Mouse (Mus musculus) embryonic facial prominence, embryonic 10.5 days (tissue): ENCODE results near the gene Tspear. TPM values are rescaled to one million over a fixed set of nuclear protein-coding genes. Genes with fewer than 3 reads are reported as not detected.

Experiments
- DNase-seq: peaks from one replicate; pipeline ENCODE4 v3.0.0-alpha.2; 2017; ENCODE audit warnings: low spot score
- H3K27ac ChIP-seq: fragments of 300-500 bp; sonication (generic); replicated peaks from 2 replicates; pipeline ENCODE4 v1.5.1; 2016; ENCODE audit warnings: mild to moderate bottlenecking
- H3K27me3 ChIP-seq: fragments of 300-500 bp; sonication (generic); replicated peaks from 2 replicates; pipeline ENCODE4 v1.6.1; 2016; ENCODE audit warnings: low read depth, mild to moderate bottlenecking; ENCODE audit not compliant: poor library complexity, severe bottlenecking
- H3K36me3 ChIP-seq: fragments of 300-500 bp; sonication (generic); replicated peaks from 2 replicates; pipeline ENCODE4 v1.6.1; 2016; ENCODE audit warnings: mild to moderate bottlenecking, moderate library complexity
- H3K4me1 ChIP-seq: fragments of 300-500 bp; sonication (generic); 2 replicates; pipeline ENCODE4 v1.6.1; 2016
- H3K4me3 ChIP-seq: fragments of 300-500 bp; sonication (generic); 2 replicates; pipeline ENCODE4 v1.5.1; 2016; ENCODE audit warnings: mild to moderate bottlenecking, moderate library complexity
- H3K9me3 ChIP-seq: fragments of 300-500 bp; sonication (generic); 2 replicates; pipeline ENCODE4 v1.6.1; 2016; ENCODE audit warnings: mild to moderate bottlenecking
- WGBS: fragments of 180-500 bp; shearing (Covaris S2); methylation state at CpG from one replicate; pipeline ENCODE4 v1.1.7; 2016; 5-methylcytosine and 5-hydroxymethylcytosine counted together
- polyA plus RNA-seq: library from polyadenylated mRNA; unstranded; fragments of >200 nt; fragmentation: Nextera tagmentation; extraction: Ambion mirVana; gene quantifications from 2 replicates; pipeline ENCODE4 v1.2.1, GENCODE M21; 2016

Gene Tspear
- polyA plus RNA-seq, 1 experiment from 2014 or later, result 0.97 TPM

DNA sequence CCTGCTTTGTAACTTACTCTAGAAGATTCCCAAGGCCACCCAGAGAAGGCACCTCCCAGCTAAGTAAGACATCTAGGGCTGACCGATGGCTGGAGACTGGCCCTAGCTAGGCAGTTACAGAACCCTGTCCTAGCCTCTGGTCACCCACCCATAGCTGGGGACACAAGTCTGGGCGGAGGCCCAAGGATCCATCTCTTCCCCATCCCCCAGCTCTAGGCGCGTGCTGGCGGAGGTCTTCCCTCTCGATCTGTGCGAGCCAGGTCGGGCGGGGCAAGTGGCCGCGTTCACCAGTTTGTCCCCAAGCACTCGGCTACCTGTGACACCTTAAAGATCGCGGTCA is 215.5 kb downstream of the Tspear start:
- Histone ChIP-seq H3K36me3 (no peaks in the 10 kb centered on the region), H3K4me3 (peak overlapping the region; percentile 77), H3K27me3 (peaks cover 25% of the 10 kb centered on the region), H3K4me1 (peaks cover 23% of the 10 kb centered on the region), H3K27ac (peak overlapping the region; percentile 81), H3K9me3 (no peaks in the 10 kb centered on the region)
- 3% methylated on average over 14 of the region's 14 CpGs for WGBS
- DNase-seq, result no peak

DNA sequence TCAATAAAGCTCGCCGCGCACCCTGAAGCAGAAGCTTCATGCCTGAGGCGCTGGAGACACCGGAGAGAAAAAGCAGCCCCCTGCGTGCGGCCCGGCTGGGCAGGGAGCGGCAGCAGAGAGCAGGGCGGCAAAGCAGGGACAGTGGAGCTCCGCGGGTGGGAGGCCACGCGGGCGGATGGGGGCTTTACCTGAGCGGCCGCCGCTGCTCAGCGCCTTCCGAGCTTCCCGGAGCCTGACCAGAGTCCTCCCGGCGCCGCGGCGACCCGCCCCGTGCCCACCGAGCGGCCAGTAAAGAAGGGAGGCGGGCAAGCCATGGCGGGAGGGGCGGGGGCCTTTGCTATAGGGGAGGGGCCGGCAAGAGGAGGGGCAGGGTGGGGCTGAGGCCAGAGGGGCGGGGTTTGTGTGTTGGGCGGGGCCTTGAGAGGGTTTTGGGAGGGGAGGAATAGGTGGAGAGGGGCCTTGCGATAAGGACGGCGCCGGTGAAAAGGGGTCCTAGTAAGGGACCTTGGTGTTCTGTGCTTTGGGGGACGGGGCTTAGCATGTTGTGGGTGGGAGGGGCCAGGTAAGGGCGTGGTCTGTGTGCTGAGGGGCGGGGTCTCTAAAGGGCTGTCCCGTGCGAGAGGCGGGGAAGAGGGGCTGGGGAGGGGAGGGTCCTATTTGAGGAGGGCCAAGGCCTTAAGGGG is 216.0 kb downstream of the Tspear start, which contains the start of gene Lrrc3:
Lrrc3 (minus strand) TSS at position 326 of the 683 bp plus-strand sequence.
- H3K36me3 ChIP-seq, result no peaks in the 10 kb centered on the region
- peak; percentile 88 for DNase-seq
- peak within 1 kb of the TSS; percentile 77 for H3K4me3 ChIP-seq
- H3K27ac ChIP-seq, result peak within 1 kb of the TSS; percentile 81
- H3K4me1 ChIP-seq, result peaks cover 23% of the 10 kb centered on the region
- under 1% methylated on average over 46 of the region's 46 CpGs for WGBS
- peaks cover 25% of the 10 kb centered on the region for H3K27me3 ChIP-seq
- H3K9me3 ChIP-seq, result no peaks in the 10 kb centered on the region

DNA sequence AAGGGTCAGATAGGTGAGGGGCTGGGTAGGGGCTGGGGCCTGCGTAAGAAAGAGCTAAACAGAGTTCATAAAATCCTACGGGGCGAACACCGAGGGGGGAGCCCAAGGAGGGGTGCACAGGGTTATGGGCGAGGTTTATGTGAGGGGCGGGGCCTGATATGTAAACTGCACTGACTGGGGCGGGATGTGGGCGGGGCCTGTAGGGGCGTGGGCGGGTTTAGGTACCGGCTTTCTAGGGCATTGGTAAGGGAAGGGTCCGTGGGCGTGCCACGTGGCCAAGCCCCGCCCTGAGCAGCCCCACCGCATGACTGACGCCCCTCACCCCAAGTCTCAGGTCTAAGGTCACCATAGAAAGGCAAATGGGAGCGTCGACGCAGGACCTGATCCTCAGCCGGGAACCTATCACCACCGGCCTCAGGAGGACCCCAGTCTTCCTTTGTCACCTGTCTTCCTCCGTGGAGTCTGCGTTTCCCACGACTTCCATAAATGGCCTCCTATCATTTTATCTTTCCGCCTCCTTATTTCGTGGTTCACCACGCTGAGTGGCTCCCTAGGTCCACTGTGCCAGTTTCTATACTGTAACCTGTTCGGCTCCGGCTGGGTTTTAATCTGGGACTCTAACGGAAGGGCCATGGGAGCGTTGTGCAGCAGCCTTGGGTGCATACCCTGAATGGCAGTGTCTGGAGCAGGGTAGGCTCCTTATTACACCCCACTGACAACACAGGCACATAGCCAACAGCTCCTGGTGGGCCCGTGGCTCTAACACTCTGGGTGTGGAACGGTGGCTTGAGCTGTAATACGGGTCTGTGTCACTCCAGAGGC is 216.7 kb downstream of the Tspear start:
- Histone ChIP-seq H3K9me3 (no peaks in the 10 kb centered on the region), H3K27ac (peak overlapping the region; percentile 81; the same call in 1 of the 2 replicates), H3K27me3 (peaks cover 25% of the 10 kb centered on the region), H3K4me3 (peak overlapping the region; percentile 77), H3K36me3 (no peaks in the 10 kb centered on the region), H3K4me1 (peaks cover 23% of the 10 kb centered on the region)
- 7% methylated on average over 35 of the region's 35 CpGs for WGBS
- DNase-seq, result peak; percentile 87

DNA sequence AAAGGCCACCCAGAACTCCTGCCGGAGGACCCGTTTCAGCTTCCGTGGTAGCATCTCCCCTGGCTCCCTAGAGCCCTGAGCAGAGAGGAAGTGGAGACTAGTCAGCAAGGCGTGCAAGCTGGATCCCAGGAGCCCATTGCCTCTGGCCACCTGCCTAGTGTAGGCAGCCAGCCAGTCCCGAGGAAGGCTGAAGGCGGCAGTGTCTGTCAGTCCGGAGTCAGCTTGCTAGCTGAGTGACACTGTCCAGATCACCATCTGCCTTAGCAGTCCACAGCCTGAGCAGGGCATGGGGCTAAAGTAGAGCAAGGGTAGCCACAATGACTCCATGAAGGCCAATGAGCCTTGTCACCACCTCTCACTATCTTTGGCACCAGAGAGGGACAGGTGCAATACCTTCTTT is 226.2 kb downstream of the Tspear start:
- 81% methylated on average over 7 of the region's 7 CpGs for WGBS
- Histone ChIP-seq H3K4me1 (no peaks in the 10 kb centered on the region), H3K9me3 (no peaks in the 10 kb centered on the region), H3K27ac (no peak overlapping the region), H3K4me3 (no peak overlapping the region), H3K27me3 (no peaks in the 10 kb centered on the region), H3K36me3 (no peaks in the 10 kb centered on the region)
- DNase-seq, result no peak

DNA sequence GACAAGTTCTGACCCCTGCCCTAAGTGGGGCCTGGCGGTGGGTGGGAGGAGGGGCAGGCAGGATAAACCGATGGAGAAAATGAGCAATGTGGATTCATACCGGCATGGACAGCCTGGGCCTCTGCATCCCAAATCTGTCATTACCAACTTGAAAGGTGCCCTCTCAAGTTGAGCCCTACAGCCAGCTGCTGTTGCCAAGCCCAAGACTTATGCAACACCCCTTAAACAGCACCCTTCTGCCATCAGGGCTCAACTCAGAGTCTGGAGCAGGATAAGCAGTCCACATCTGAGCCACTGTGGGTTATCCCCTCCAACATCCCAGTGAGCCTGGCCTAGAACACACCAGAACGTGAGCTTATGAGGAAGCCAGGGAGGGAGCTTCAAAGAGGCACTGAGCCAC is 226.9 kb downstream of the Tspear start:
- Histone ChIP-seq H3K9me3 (no peaks in the 10 kb centered on the region), H3K4me1 (no peaks in the 10 kb centered on the region), H3K36me3 (no peaks in the 10 kb centered on the region), H3K4me3 (no peak overlapping the region), H3K27ac (no peak overlapping the region), H3K27me3 (no peaks in the 10 kb centered on the region)
- 75% methylated on average over 4 of the region's 4 CpGs for WGBS
- no peak for DNase-seq

DNA sequence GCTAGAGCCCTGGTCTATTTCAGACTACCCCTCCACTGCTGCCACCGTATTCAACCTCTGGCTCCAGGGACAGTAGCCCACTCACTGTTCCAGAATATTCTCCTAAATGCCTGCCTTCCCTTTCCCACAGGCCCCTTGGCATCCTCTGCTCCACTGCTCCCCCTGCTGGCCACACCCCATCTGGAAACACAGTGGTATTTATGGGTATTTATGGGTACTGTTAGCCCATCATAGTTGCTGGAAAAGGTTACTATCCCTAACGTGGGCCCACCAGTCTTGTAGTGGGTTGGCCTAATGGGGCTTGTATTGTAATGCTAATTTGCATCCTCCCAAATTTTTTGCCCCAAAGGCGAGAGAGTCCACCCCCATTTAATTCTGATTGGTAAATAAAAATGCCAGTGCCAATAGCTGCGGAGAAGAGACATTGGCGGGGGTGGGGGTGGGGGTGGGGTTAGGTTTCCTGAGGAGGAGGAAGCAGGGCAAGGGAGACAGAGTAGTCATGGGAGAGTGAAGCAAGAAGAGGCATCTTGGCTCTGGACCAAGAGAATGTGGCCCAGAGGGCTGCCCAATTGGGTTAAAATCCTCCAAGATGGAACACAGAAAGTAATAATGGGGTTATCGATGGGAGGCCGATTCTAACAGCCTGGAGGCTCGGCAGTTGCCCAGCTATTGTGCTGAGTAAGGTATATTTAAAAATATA is 230.4 kb downstream of the Tspear start:
- Histone ChIP-seq H3K27ac (no peak overlapping the region), H3K4me3 (no peak overlapping the region), H3K9me3 (no peaks in the 10 kb centered on the region), H3K4me1 (no peaks in the 10 kb centered on the region), H3K36me3 (no peaks in the 10 kb centered on the region), H3K27me3 (no peaks in the 10 kb centered on the region)
- peak; percentile 59 for DNase-seq
- WGBS, result 64% methylated on average over 8 of the region's 8 CpGs

DNA sequence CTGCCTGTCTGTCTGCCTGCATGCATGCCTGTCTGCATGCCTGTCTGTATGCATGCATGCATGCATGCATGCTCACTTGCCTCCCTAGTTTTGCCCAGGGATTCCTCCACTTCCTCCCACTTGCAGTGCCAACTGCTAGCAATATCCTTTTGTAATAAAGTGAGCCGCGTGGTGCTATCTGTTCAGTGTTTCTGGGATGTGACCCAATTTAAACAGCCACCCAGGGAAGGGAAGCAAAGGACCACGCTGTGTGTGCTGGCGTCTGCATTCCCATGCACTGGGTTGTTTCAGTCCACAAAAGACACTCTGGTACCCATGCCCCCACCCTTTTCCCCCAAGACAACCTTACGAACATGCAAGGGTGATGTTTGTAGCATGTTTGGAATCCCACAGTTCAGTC is 234.6 kb downstream of the Tspear start:
- Histone ChIP-seq H3K9me3 (no peaks in the 10 kb centered on the region), H3K27ac (no peak overlapping the region), H3K27me3 (no peaks in the 10 kb centered on the region), H3K36me3 (no peaks in the 10 kb centered on the region), H3K4me3 (no peak overlapping the region), H3K4me1 (no peaks in the 10 kb centered on the region)
- 90% methylated on average over 5 of the region's 5 CpGs for WGBS
- DNase-seq, result no peak

DNA sequence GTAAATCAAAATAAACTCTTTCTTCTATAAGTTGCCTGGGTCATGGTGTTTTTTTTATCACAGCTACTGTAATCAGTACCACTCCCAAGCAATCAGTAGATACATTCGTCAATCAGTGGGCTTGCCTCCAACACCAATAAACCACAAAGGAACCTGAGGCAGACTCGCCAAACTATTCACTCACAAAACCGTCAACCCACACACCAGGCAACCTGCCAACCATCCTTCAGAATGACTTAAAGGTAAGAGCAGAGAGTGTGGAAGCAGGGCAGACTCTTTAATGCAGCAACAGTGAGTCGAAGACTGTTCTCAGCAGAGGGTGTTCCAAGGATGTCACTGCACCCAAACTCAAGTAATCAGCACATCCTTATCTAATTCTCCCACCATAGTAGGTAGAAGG is 236.3 kb downstream of the Tspear start:
- 90% methylated on average over 4 of the region's 4 CpGs for WGBS
- no peak overlapping the region for H3K27ac ChIP-seq
- no peaks in the 10 kb centered on the region for H3K4me1 ChIP-seq
- H3K4me3 ChIP-seq, result no peak overlapping the region
- no peak for DNase-seq
- H3K9me3 ChIP-seq, result no peaks in the 10 kb centered on the region
- no peaks in the 10 kb centered on the region for H3K27me3 ChIP-seq
- no peaks in the 10 kb centered on the region for H3K36me3 ChIP-seq

DNA sequence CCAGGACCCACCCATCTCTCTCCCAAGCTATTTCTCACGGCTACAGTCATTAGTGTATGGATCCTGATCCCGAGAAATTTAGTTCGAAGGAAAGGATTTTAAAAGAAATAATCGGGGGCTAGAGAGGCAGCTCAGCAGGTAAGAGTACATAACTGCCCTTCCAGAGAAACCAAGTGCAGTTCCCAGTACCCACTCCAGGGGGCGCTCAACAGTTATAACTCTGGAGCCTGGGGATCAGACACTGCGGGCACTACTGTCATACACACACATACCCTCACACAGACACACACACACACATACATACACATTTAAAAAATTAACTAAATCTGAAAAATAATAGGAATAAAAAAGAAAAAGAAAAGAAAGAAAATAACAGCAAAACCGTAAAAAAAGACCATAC is 239.8 kb downstream of the Tspear start:
- Histone ChIP-seq H3K4me3 (no peak overlapping the region), H3K4me1 (no peaks in the 10 kb centered on the region), H3K9me3 (no peaks in the 10 kb centered on the region), H3K27me3 (no peaks in the 10 kb centered on the region), H3K27ac (no peak overlapping the region), H3K36me3 (no peaks in the 10 kb centered on the region)
- 46% methylated on average over 7 of the region's 7 CpGs for WGBS
- peak; percentile 60 for DNase-seq

DNA sequence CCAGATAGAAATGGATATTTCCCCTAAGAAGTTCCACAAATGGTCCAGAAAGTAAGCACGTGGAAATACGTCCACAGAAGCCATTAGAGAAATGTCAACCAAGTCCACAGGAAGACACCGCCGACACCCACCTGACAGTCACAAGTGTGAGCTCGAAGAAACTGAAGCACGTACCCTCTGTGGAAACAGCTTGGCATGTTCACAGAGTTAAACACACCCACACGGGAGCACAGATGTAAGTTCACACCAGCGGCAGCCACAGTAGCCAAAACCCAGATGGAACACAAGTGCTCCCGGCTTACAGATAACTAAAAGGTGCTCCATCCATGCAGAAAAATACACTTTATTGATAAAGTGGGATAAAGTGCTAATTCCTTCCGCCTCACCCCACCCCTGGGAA is 241.0 kb downstream of the Tspear start:
- Histone ChIP-seq H3K9me3 (no peaks in the 10 kb centered on the region), H3K36me3 (no peaks in the 10 kb centered on the region), H3K4me3 (no peak overlapping the region), H3K4me1 (no peaks in the 10 kb centered on the region), H3K27ac (no peak overlapping the region), H3K27me3 (no peaks in the 10 kb centered on the region)
- no peak for DNase-seq
- WGBS, result 88% methylated on average over 10 of the region's 10 CpGs
